Mouse (Mus musculus) MEL (cell line): ENCODE data around the gene Ube2l6.

Experiments
- CHD1 ChIP-seq: IDR thresholded peaks from 2 replicates; pipeline ENCODE4 v1.6.1; 2012; ENCODE audit warnings: low read depth, mild to moderate bottlenecking, inconsistent platforms, low read length, improper control_type of control experiment
- CTCF ChIP-seq, 3 experiments: IDR thresholded peaks in 2 of 3; conservative IDR thresholded peaks in 1 of 3; 2 replicates each; pipeline ENCODE4 v1.5.1; 2011 to 2012; ENCODE audit warnings: low read length in 3 of 3, low read depth in 2 of 3, mild to moderate bottlenecking in 2 of 3, improper control_type of control experiment in 1 of 3, inconsistent platforms in 1 of 3, mixed read lengths in 1 of 3, moderate library complexity in 1 of 3; ENCODE audit not compliant: control insufficient read depth in 1 of 3, insufficient read depth in 1 of 3, poor library complexity in 1 of 3, severe bottlenecking in 1 of 3
- POLR2A ChIP-seq, 2 experiments: IDR thresholded peaks; 2 replicates each; pipeline ENCODE4 v1.6.1; 2011 to 2012; ENCODE audit warnings: low read length in 2 of 2, mild to moderate bottlenecking in 2 of 2, control low read depth in 1 of 2, improper control_type of control experiment in 1 of 2, low read depth in 1 of 2, moderate library complexity in 1 of 2; ENCODE audit not compliant: control insufficient read depth in 1 of 2, insufficient read depth in 1 of 2, poor library complexity in 1 of 2

DNA sequence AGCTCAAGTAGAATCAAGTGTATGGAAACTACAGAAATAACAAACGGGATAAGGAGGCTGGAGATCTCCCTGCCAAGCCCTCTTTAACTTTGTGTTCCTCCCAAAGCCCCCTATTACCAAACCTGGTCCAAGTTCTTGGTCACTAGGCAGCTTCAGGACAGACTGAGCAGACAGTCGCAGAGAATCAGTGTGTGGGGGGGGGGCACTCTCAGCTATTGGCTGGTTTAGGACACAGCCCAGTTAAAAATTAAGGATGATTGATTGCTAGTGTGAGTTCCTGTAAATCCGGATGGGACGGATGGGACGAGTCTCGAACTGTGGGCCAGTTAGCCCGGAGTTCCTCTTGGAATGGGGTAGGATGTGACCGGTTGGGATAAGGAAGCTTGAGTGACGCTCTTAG, 23.4 kb upstream of the Ube2l6 start, which contains the start of gene Serping1:
- no peak for TF ChIP-seq POLR2A (IDR thresholded peaks at IDR 0.05; ENCODE audit: control insufficient read depth in 1 of 2, insufficient read depth in 1 of 2, low read depth in 1 of 2, low read length in 2 of 2, poor library complexity in 1 of 2)
- TF ChIP-seq CTCF (IDR thresholded peaks at IDR 0.05 in 2 of 3, conservative IDR thresholded peaks at IDR 0.05 in 1 of 3; ENCODE audit: control insufficient read depth in 1 of 3, insufficient read depth in 1 of 3, low read depth in 2 of 3, low read length in 3 of 3, poor library complexity in 1 of 3, severe bottlenecking in 1 of 3) = no peak
- no peak for TF ChIP-seq CHD1
